Mouse (Mus musculus): Measurements from ENCODE around the gene Chaf1a. TPM values are rescaled to one million over a fixed set of nuclear protein-coding genes. Genes with fewer than 3 reads are reported as not detected.

Gene Chaf1a
- total and polyA plus RNA-seq, 3 experiments: 49.5 to 116 TPM; not detected in 1

GRCm38 (mm10) chr17:56024931-56025330 lies 15.3 kb upstream of the Chaf1a start:
- Histone ChIP-seq H3K9me3 (replicated peaks; ENCODE audit: insufficient read depth, low read length) (no peaks in the 10 kb centered on the region), H3K4me1 (ENCODE audit: control insufficient read depth in 1 of 2, insufficient read depth in 2 of 2, low read length in 2 of 2) (no peaks in the 10 kb centered on the region), H3K9ac (ENCODE audit: control insufficient read depth, low read depth, low read length, poor library complexity, severe bottlenecking) (no peak overlapping the region), H3K27ac (ENCODE audit: control insufficient read depth, low read depth, low read length) (no peak overlapping the region), H3K4me3 (ENCODE audit: control insufficient read depth in 1 of 2, insufficient read depth in 1 of 2, low read depth in 2 of 2, low read length in 2 of 2) (no peak overlapping the region), H3K79me2 (ENCODE audit: control insufficient read depth, insufficient read depth, low read length, poor library complexity) (peaks cover 34% of the 10 kb centered on the region), H3K36me3 (ENCODE audit: control insufficient read depth in 1 of 2, insufficient read depth in 2 of 2, low read length in 2 of 2) (peaks cover 0 to 15% of the 10 kb centered on the region in 2 experiments; a peak in 2 of 4 replicates), H3K27me3 (ENCODE audit: control insufficient read depth in 1 of 2, insufficient read depth in 2 of 2, low read length in 2 of 2) (no peaks in the 10 kb centered on the region)
- TF ChIP-seq CTCF (IDR thresholded peaks at IDR 0.05 in 2 of 3, conservative IDR thresholded peaks at IDR 0.05 in 1 of 3; ENCODE audit: control insufficient read depth in 1 of 3, insufficient read depth in 1 of 3, low read depth in 2 of 3, low read length in 3 of 3, poor library complexity in 1 of 3, severe bottlenecking in 1 of 3): no peak
- no peak for TF ChIP-seq ZMIZ1 (IDR thresholded peaks at IDR 0.05; ENCODE audit: low read depth, low read length)
- no peak for TF ChIP-seq GABPA (IDR thresholded peaks at IDR 0.05; ENCODE audit: low read depth, low read length)
- no peak for TF ChIP-seq MYB (IDR thresholded peaks at IDR 0.05; ENCODE audit: low read depth, low read length)
- no peak for TF ChIP-seq KAT2A (conservative IDR thresholded peaks at IDR 0.05; ENCODE audit: low read depth, low read length)
- no peak for TF ChIP-seq POLR2AphosphoS2 (IDR thresholded peaks at IDR 0.05; ENCODE audit: low read length)
- no peak for TF ChIP-seq ETS1 (IDR thresholded peaks at IDR 0.05; ENCODE audit: low read depth, low read length)
- no peak for TF ChIP-seq HCFC1 (IDR thresholded peaks at IDR 0.05; ENCODE audit: low read depth, low read length)
- no peak for TF ChIP-seq POLR2AphosphoS5 (IDR thresholded peaks at IDR 0.05; ENCODE audit: borderline replicate concordance, low read depth, low read length)
- TF ChIP-seq TCF12 (IDR thresholded peaks at IDR 0.05; ENCODE audit: low read depth, low read length): no peak
- TF ChIP-seq GATA1 (IDR thresholded peaks at IDR 0.05; ENCODE audit: low read depth, low read length): no peak
- TF ChIP-seq ZNF384 (IDR thresholded peaks at IDR 0.05; ENCODE audit: low read depth, low read length): no peak
- no peak for TF ChIP-seq USF1 (IDR thresholded peaks at IDR 0.05; ENCODE audit: low read depth, low read length)
- no peak for TF ChIP-seq MEF2A (IDR thresholded peaks at IDR 0.05; ENCODE audit: extremely low read depth, insufficient replicate concordance, low read depth, low read length, poor library complexity, severe bottlenecking)
- DNase-seq (ENCODE audit: low read depth, low spot score): no peak

- Histone ChIP-seq H3K9ac (ENCODE audit: control insufficient read depth, low read depth, low read length, poor library complexity, severe bottlenecking) (no peak overlapping the region), H3K79me2 (ENCODE audit: control insufficient read depth, insufficient read depth, low read length, poor library complexity) (peaks cover 47% of the 10 kb centered on the region), H3K27me3 (ENCODE audit: control insufficient read depth in 1 of 2, insufficient read depth in 2 of 2, low read length in 2 of 2) (no peaks in the 10 kb centered on the region), H3K27ac (ENCODE audit: control insufficient read depth, low read depth, low read length) (no peak overlapping the region), H3K36me3 (ENCODE audit: control insufficient read depth in 1 of 2, insufficient read depth in 2 of 2, low read length in 2 of 2) (peaks cover 8 to 15% of the 10 kb centered on the region in 2 experiments), H3K4me1 (ENCODE audit: control insufficient read depth in 1 of 2, insufficient read depth in 2 of 2, low read length in 2 of 2) (peaks cover 9 to 11% of the 10 kb centered on the region in 2 experiments), H3K9me3 (replicated peaks; ENCODE audit: insufficient read depth, low read length) (no peaks in the 10 kb centered on the region), H3K4me3 (ENCODE audit: control insufficient read depth in 1 of 2, insufficient read depth in 1 of 2, low read depth in 2 of 2, low read length in 2 of 2) (no peak overlapping the region)
- TF ChIP-seq MEF2A (IDR thresholded peaks at IDR 0.05; ENCODE audit: extremely low read depth, insufficient replicate concordance, low read depth, low read length, poor library complexity, severe bottlenecking) (no peak), CHD1 (IDR thresholded peaks at IDR 0.05; ENCODE audit: low read depth, low read length) (no peak), ETS1 (IDR thresholded peaks at IDR 0.05; ENCODE audit: low read depth, low read length) (no peak), CTCF (IDR thresholded peaks at IDR 0.05 in 2 of 3, conservative IDR thresholded peaks at IDR 0.05 in 1 of 3; ENCODE audit: control insufficient read depth in 1 of 3, insufficient read depth in 1 of 3, low read depth in 2 of 3, low read length in 3 of 3, poor library complexity in 1 of 3, severe bottlenecking in 1 of 3) (no peak), KAT2A (conservative IDR thresholded peaks at IDR 0.05; ENCODE audit: low read depth, low read length) (no peak), HCFC1 (IDR thresholded peaks at IDR 0.05; ENCODE audit: low read depth, low read length) (no peak), POLR2AphosphoS5 (IDR thresholded peaks at IDR 0.05; ENCODE audit: borderline replicate concordance, low read depth, low read length) (no peak)
- no peak for DNase-seq (ENCODE audit: low read depth, low spot score)
Observed at GRCm38 (mm10) chr17:56026303-56026702, 13.9 kb upstream of the Chaf1a start.

Data from MEL (cell line).